Mouse (Mus musculus) bone marrow, adult 2 months (tissue): ENCODE data around the gene Plpp6. TPM values are rescaled to one million over a fixed set of nuclear protein-coding genes. Genes with fewer than 3 reads are reported as not detected.

Source experiments
- H3K27ac ChIP-seq: fragments of 200-500 bp; 2 replicates; pipeline ENCODE4 v1.5.1; 2012; ENCODE audit warnings: low read depth, mild to moderate bottlenecking, control low read depth, inconsistent platforms, low read length; ENCODE audit not compliant: control insufficient read depth, poor library complexity, insufficient read depth
- H3K4me1 ChIP-seq: fragments of 200-500 bp; 2 replicates; pipeline ENCODE4 v1.6.1; 2011; ENCODE audit warnings: low read length; ENCODE audit not compliant: control insufficient read depth, insufficient read depth
- H3K4me3 ChIP-seq: fragments of 200-500 bp; replicated peaks from 2 replicates; pipeline ENCODE3; 2011; ENCODE audit warnings: mild to moderate bottlenecking, low read depth, low read length, control low read depth; ENCODE audit not compliant: control insufficient read depth
- CTCF ChIP-seq: fragments of 200-500 bp; IDR thresholded peaks from 2 replicates; pipeline ENCODE4 v1.5.1; 2011; ENCODE audit warnings: low read length, control low read depth; ENCODE audit not compliant: control insufficient read depth, insufficient read depth
- POLR2A ChIP-seq: fragments of 200-500 bp; IDR thresholded peaks from 2 replicates; pipeline ENCODE4 v1.6.1; 2011; ENCODE audit warnings: low read depth, mild to moderate bottlenecking, control low read depth, low read length, borderline replicate concordance; ENCODE audit not compliant: control insufficient read depth
- WGBS: fragments of 180-500 bp; shearing (Covaris S2); methylation state at CpG from one replicate; pipeline ENCODE4 v1.1.7; 2018; 5-methylcytosine and 5-hydroxymethylcytosine counted together
- polyA plus RNA-seq: library from polyadenylated mRNA; stranded (reverse); fragments of >200 nt; gene quantifications from 2 replicates; pipeline ENCODE4 v1.2.4, GENCODE M21; 2011; ENCODE audit warnings: low replicate concordance; ENCODE audit not compliant: missing spikeins, insufficient read depth, insufficient read length

Plpp6 gene
- polyA plus RNA-seq, 1 experiment = 3.5 TPM

DNA sequence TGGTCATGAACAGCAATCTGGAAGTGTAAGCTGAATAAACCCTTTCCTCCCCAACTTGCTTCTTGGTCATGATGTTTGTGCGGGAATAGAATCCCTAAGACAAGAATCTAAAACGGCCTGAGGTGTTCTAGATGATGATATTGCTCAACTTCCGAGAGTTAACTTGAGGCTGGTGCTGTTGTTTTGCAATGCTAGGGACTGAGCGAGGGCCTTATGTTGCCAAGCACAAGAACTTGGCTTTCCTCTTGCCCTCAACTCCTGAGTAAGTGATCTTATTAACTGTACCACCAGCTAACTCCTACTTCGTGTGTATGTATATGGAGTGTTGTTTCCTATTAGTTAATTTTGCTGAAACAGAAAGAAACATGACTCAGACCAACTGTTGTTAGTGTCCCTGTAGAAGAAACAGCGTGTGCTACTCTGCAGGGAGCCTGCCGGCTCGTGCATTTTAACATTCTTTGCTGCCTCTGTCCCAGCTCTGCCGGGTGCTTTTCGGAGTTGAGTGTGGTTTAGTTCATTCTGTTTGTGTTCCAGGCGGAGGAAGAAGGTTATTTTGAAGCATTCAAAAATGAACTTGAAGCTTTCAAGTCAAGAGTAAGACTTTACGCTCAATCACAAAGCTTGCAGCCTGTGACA lies 47.7 kb downstream of the Plpp6 start:
- H3K4me1 ChIP-seq = no peaks in the 10 kb centered on the region; the same call in 1 of the 2 replicates
- no peak for TF ChIP-seq CTCF
- no peak for TF ChIP-seq POLR2A
- no peak overlapping the region for H3K27ac ChIP-seq
- no peak overlapping the region for H3K4me3 ChIP-seq
- 62% methylated on average over 12 of the region's 12 CpGs for WGBS

DNA sequence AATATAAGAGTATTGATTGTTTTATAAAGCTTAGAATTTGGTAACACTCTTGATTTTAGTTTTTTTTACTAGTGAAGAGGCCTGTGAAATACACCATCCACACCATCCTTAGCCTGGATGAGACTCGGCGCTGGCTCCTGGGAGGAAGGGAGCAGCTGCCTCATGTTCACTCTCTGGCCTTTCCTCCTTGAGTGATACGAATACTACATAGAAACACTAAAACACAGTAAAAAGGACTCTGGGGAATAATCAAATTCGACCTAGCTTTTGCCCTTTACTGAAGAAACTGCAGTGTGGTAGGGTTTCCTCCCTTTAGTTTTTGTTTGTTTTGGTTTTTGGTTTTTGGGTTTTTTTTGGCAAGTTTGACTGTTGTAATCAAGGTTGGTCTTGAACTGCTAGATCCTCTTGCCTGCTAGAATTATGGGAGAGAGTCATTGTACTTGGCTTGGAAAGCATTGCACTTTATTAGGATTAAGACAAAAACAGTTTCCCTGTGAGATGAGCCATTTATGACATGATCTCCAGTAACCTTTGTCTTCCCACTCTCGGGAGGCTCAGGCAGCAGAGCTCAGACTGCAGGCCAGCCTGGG lies 50.8 kb downstream of the Plpp6 start:
- no peaks in the 10 kb centered on the region; the same call in 1 of the 2 replicates for H3K4me1 ChIP-seq
- H3K27ac ChIP-seq = no peak overlapping the region
- TF ChIP-seq POLR2A (no peak), CTCF (no peak)
- WGBS = 85% methylated on average over 5 of the region's 5 CpGs
- H3K4me3 ChIP-seq = no peak overlapping the region

DNA sequence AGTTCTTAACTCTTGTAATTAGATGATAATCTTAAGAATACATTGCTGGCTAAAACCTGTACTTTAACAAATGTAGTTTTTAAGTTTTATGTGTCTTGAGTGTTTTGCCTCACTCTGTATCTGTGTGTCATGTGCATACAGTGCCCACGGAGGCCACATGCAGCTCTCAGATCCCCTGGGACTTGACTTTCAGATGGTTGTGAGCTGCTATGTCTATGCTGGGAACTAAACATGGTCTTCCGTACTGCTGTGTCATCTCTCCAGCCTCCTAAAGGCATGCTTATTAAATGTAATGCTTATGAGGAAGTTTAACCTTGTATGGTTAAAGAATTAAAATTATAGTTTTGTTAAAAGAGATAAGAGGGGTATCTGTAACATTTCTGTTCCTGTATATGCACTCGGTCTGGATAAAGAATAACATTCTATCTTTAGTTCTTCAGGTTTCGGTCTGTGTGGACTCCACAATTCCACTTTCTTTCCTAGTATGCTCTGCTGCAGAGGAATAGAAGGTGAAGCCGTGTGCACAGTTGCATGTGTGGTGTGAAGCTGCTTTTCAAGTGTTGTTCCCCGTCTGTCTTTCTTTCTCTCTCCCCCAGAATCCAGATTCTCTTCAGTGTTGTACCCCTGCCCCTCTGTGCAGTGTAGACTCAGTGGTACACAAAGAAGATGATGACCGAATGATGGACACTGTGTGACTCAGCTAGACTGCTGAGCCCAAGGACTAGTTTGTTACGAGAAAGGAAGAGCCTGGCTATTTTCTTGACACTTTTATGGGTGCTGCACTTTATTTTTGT lies 51.9 kb downstream of the Plpp6 start:
- TF ChIP-seq POLR2A = no peak
- no peak for TF ChIP-seq CTCF
- 80% methylated on average over 8 of the region's 8 CpGs for WGBS
- H3K4me1 ChIP-seq = no peaks in the 10 kb centered on the region; the same call in 1 of the 2 replicates
- H3K4me3 ChIP-seq = no peak overlapping the region
- H3K27ac ChIP-seq = no peak overlapping the region

DNA sequence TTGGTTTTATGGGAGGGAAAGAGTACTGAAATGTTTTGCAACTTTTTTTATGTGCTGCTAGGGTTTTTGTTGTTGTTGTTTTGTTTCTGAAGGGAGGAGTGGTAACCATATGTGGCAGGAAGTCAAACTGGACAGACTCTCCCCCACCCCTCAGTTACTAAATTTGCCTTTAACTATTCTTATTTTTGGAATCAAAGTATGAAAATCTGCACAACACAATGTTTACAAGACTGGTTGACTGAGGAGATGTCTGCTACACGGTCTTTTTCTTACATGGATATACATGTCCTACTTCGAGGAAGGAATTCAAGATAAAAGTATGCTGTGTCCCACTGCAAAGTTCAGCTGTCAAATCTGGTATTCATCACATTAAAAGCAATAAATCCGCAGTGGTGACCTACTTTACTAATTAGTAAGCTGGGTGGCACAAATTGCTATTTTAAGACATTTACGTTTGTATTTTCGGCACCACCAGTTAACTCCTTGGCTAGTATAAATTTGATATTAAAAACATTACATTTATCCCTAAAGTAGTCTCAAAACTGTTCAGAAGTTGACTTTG lies 52.5 kb downstream of the Plpp6 start:
- H3K4me1 ChIP-seq = no peaks in the 10 kb centered on the region
- WGBS = 87% methylated on average over 5 of the region's 5 CpGs
- no peak overlapping the region for H3K27ac ChIP-seq
- TF ChIP-seq CTCF (no peak), POLR2A (no peak)
- H3K4me3 ChIP-seq = no peak overlapping the region

Other genes starting within 250 kb of the Plpp6 start
- gene Slc1a1, start 128.9 kb upstream of the Plpp6 start, polyA plus RNA-seq = 1.9 TPM in 1 of 2 replicates, not detected in the other
- gene 4430402I18Rik, start 3.8 kb downstream of the Plpp6 start, polyA plus RNA-seq = not detected in 2 replicates
- gene Cdc37l1, start 26.4 kb downstream of the Plpp6 start, polyA plus RNA-seq = 17.0 and 32.0 TPM in 2 replicates
- 11.2 and 20.2 TPM in 2 replicates for gene Ak3, start 84.0 kb downstream of the Plpp6 start, polyA plus RNA-seq
- 18.2 and 19.0 TPM in 2 replicates for gene Rcl1, start 137.4 kb downstream of the Plpp6 start, polyA plus RNA-seq